Mouse (Mus musculus) C2C12 (cell line): ENCODE results near the gene Gm28042.

ENCODE experiments used
- CEBPB ChIP-seq: IDR thresholded peaks from one replicate; pipeline ENCODE4 v1.6.1; 2011; ENCODE audit warnings: low read depth, mild to moderate bottlenecking, control low read depth, moderate library complexity
- CTCF ChIP-seq: IDR thresholded peaks from one replicate; pipeline ENCODE4 v1.5.1; 2011; ENCODE audit not compliant: control insufficient read depth, insufficient read depth, insufficient read length

GRCm38 (mm10) chr2:120007680-120008210 is 19.5 kb upstream of the Gm28042 start:
- no peak for TF ChIP-seq CTCF
- TF ChIP-seq CEBPB: no peak
